Mouse (Mus musculus) forebrain, embryonic 16.5 days (tissue): Measurements from ENCODE around the gene Marcksl1. TPM values are rescaled to one million over a fixed set of nuclear protein-coding genes. Genes with fewer than 3 reads are reported as not detected.
"Not testable (repeated sequence)": the region's sequence is repeated elsewhere in the genome, so short reads cannot be mapped to it uniquely, and the experiment has no call there.

Experiments used
- ATAC-seq: fragments of 200-750 bp; cut with Nextera tagmentation; 2 replicates; pipeline ENCODE4 v1.8.0; 2017; ENCODE audit warnings: mild to moderate bottlenecking, moderate library complexity
- H3K27ac ChIP-seq: fragments of 300-500 bp; sonication (generic); 2 replicates; pipeline ENCODE4 v1.5.1; 2014; ENCODE audit warnings: low read length, control low read depth
- H3K27me3 ChIP-seq: fragments of 300-500 bp; sonication (generic); replicated peaks from 2 replicates; pipeline ENCODE4 v1.6.1; 2014; ENCODE audit warnings: low read length; ENCODE audit not compliant: control insufficient read depth, insufficient read depth
- H3K36me3 ChIP-seq: fragments of 300-500 bp; sonication (generic); 2 replicates; pipeline ENCODE4 v1.6.1; 2014; ENCODE audit not compliant: control insufficient read depth, insufficient read depth
- H3K4me1 ChIP-seq: fragments of 300-500 bp; sonication (generic); replicated peaks from 2 replicates; pipeline ENCODE4 v1.6.1; 2014; ENCODE audit warnings: low read length; ENCODE audit not compliant: control insufficient read depth, insufficient read depth
- H3K4me2 ChIP-seq: fragments of 300-500 bp; sonication (generic); 2 replicates; pipeline ENCODE4 v1.6.1; 2014; ENCODE audit warnings: mild to moderate bottlenecking, low read length, control low read depth
- H3K4me3 ChIP-seq: fragments of 300-500 bp; sonication (generic); replicated peaks from 2 replicates; pipeline ENCODE4 v1.5.1; 2014; ENCODE audit warnings: mild to moderate bottlenecking, low read length, control low read depth
- H3K9ac ChIP-seq: fragments of 300-500 bp; sonication (generic); replicated peaks from 2 replicates; pipeline ENCODE4 v1.6.1; 2014; ENCODE audit warnings: low read depth, low read length, control low read depth
- H3K9me3 ChIP-seq: fragments of 300-500 bp; sonication (generic); 2 replicates; pipeline ENCODE4 v1.6.1; 2016; ENCODE audit warnings: low read length; ENCODE audit not compliant: control insufficient read depth
- WGBS: fragments of 180-500 bp; shearing (Covaris S2); extraction: QIAGEN DNeasy Blood & Tissue Kit; methylation state at CpG from one replicate; pipeline ENCODE4 v1.1.7; 2014; 5-methylcytosine and 5-hydroxymethylcytosine counted together
- polyA plus RNA-seq: library from polyadenylated mRNA; unstranded; fragments of >200 nt; fragmentation: Nextera tagmentation; extraction: Ambion mirVana; gene quantifications from 2 replicates; pipeline ENCODE4 v1.2.1, GENCODE M21; 2015

The Marcksl1 gene
- polyA plus RNA-seq, 1 experiment from 2014 or later = 1,850 TPM

DNA sequence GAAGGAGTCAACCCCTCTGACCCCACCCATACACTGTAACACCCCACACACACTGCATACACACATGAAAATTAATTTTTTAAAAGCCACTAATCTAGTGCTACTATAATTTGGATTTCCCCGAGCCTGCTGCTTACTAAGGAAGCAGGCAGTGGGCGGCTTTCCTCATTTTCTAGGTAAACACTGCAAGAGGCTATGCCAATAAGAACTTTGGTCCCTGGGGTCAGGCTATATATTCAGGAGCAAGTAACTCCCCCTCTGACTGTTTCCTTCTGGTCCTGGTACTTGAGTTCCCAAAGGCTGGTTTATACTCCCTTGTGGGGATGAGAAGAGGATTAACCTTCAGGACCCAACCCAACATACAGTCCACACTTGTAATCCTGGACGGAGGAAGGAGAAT, 12.5 kb downstream of the Marcksl1 start:
- H3K27ac ChIP-seq = no peak overlapping the region
- H3K27me3 ChIP-seq = no peaks in the 10 kb centered on the region
- peaks cover 18% of the 10 kb centered on the region for H3K36me3 ChIP-seq
- H3K4me2 ChIP-seq = no peak overlapping the region
- no peaks in the 10 kb centered on the region for H3K4me1 ChIP-seq
- no peak overlapping the region for H3K4me3 ChIP-seq
- 93% methylated on average over 3 of the region's 3 CpGs for WGBS
- H3K9ac ChIP-seq = no peak overlapping the region
- no peak for ATAC-seq
- H3K9me3 ChIP-seq = no peaks in the 10 kb centered on the region

DNA sequence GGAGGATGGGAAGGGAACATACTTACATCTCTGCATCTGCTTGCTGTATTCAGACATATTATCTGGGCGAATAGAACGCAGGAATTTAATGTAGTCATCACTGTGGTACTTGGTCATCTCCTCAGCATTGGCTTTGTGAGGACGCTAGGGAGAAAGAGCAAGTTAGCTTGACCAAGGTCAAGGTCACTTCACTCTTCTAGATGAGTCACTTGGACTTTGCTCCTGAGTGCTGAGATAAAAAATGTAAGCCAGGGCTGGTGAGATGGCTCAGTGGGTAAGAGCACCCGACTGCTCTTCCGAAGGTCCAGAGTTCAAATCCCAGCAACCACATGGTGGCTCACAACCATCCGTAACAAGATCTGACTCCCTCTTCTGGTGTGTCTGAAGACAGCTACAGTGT, 15.5 kb downstream of the Marcksl1 start:
- not testable (repeated sequence) for H3K9ac ChIP-seq, H3K27me3 ChIP-seq, H3K9me3 ChIP-seq, H3K27ac ChIP-seq, H3K4me1 ChIP-seq, H3K4me3 ChIP-seq, ATAC-seq, H3K4me2 ChIP-seq
- peaks cover 10% of the 10 kb centered on the region for H3K36me3 ChIP-seq
- 96% methylated on average over 5 of the region's 6 CpGs for WGBS

DNA sequence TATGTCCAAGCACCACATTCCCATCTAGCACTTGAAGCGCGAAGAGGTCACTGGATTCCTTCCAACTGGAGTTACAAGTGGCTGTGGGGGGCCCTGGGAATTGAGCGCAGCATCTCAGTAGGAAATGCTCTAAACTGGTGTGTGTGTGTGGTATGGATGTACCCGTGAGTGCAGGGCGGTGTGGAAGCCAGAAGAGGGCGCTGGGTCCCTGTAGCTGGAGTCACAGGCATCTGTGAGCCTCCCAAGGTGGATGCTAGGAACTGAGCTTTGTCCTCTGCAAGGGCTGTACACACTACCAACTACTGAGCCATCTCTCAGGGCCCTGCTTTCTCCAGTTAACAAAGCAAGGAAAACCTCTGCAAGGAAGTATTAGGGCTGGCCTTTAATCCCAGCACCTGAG, 26.6 kb downstream of the Marcksl1 start:
- H3K9ac ChIP-seq = no peak overlapping the region
- 90% methylated on average over 6 of the region's 6 CpGs for WGBS
- no peak for ATAC-seq
- H3K4me2 ChIP-seq = no peak overlapping the region
- H3K4me1 ChIP-seq = peaks cover 12% of the 10 kb centered on the region
- no peak overlapping the region for H3K4me3 ChIP-seq
- H3K27me3 ChIP-seq = no peaks in the 10 kb centered on the region
- H3K27ac ChIP-seq = no peak overlapping the region
- H3K36me3 ChIP-seq = no peaks in the 10 kb centered on the region
- no peaks in the 10 kb centered on the region for H3K9me3 ChIP-seq

DNA sequence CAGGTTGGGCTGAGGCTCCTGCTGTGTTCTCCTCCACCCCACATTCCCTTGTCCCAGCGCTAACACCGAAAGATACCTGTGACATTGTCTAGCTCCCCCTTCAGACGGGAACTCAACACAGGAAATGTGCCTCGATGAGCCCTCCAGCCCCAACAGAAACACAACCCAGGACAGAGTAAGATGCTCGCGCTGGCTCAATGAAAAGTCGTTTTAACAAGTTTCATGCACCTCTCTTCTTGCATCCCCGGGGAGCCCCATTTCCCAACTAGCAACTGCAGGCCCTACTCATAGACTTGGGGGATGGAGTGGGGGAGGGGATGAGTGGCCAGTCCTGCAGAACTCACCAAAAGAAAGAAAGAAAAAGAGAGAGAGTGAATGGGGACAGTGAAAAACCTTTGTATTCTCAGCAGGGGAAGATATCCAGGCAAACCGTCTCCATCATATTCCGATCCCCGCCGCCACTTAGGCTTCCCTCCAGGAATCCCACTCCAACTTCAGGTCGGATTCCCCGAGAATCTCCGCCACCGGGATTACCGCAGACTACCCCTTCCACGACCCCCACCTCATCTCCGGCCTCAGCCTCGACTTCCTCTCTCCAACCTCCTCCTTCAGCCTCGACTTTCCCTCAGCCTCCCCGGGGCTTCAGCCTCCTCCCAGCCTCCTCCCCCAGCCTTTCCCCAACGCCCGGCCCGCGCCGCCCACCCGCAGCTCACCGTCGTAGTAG, 28.6 kb downstream of the Marcksl1 start:
- H3K27ac ChIP-seq = peak overlapping the region; percentile 77
- 2% methylated on average over 30 of the region's 30 CpGs for WGBS
- ATAC-seq = no peak

DNA sequence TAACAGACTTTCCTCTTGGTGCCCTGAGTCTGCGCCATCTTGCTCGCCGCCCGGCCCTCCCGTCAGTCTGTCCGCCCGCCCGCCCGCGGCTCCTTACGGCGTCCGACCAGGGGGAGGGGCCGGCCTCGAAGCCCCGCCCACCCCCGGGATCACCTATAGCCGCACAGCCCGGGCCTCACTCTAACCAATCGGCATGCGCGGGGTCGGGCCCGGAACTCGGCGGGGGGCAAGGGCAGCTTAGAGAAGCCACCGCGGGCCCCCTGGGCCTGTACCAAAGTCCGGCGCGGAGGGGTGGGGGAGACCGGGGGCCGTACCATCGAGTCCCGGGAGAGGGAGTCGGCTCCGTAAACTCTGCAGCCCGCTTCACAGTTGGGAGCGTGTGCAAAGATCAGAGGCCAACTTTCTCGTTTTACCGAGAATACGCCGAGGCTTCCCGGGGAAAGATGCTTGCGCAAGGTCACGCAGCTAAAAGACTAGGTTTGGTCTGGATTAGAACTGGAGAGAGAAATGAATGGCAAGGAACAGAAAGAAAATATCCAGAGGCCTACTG, 29.3 kb downstream of the Marcksl1 start, which contains the start of gene Hdac1:
Gene Hdac1, minus strand, starts transcription at position 122 of the 550 bp plus-strand sequence.
- Histone ChIP-seq H3K4me1 (peaks cover 12% of the 10 kb centered on the region), H3K4me2 (peak within 1 kb of the TSS; percentile 85), H3K27ac (peak within 1 kb of the TSS; percentile 77), H3K27me3 (no peaks in the 10 kb centered on the region), H3K36me3 (no peaks in the 10 kb centered on the region), H3K9me3 (no peaks in the 10 kb centered on the region), H3K9ac (peak within 1 kb of the TSS; percentile 90), H3K4me3 (peak within 1 kb of the TSS; percentile 90)
- under 1% methylated on average over 43 of the region's 46 CpGs for WGBS
- peak; percentile 100 for ATAC-seq

More for the DNA sequence above, 28.6 kb downstream of the Marcksl1 start:
- Histone ChIP-seq H3K9ac (peak overlapping the region; percentile 90), H3K4me3 (peak overlapping the region; percentile 90), H3K27me3 (no peaks in the 10 kb centered on the region), H3K4me1 (peaks cover 12% of the 10 kb centered on the region), H3K9me3 (no peaks in the 10 kb centered on the region), H3K36me3 (no peaks in the 10 kb centered on the region), H3K4me2 (peak overlapping the region; percentile 85)

DNA sequence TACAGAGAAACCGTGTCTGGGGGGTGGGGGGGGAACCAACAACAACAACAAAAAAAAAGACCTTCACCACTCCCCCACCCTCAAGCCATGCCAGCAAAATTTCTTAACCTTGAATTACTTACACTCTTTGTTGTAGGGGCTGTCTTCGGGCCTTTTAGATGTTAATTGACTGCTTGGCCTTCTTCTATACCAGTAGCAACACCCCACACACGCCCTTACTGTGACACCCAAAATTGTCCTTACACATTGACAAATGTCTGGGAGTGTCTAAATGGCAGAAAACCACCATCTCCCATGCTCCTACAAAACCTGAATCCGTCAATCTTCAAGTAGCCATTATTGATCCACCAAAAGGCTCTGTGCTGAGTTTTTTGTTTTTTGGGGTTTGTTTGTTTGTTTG, 30.7 kb downstream of the Marcksl1 start:
- no peak for ATAC-seq
- no peak overlapping the region for H3K4me2 ChIP-seq
- H3K27ac ChIP-seq = no peak overlapping the region
- H3K27me3 ChIP-seq = no peaks in the 10 kb centered on the region
- H3K9ac ChIP-seq = no peak overlapping the region
- H3K4me1 ChIP-seq = peaks cover 12% of the 10 kb centered on the region
- no peak overlapping the region for H3K4me3 ChIP-seq
- H3K9me3 ChIP-seq = no peaks in the 10 kb centered on the region
- WGBS = 86% methylated on average over 4 of the region's 4 CpGs
- H3K36me3 ChIP-seq = no peaks in the 10 kb centered on the region

DNA sequence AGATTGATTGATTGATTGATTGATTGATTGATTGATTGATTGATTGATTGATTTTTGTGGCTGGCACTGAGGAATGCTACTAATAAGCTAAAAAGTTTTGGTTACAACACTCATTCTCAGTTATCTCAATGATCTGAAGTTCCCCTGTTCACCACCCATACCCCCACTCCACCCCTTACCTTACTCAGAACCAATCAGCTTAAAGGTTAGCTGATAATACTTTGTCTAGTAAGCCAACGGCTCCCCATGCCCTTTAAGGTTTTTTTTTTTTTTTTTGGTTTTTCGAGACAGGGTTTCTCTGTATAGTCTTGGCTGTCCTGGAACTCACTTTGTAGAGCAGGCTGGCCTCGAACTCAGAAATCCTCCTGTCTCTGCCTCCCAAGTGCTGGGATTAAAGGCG, 34.2 kb downstream of the Marcksl1 start:
- not testable (repeated sequence) for ATAC-seq, H3K9ac ChIP-seq, H3K4me3 ChIP-seq, H3K27me3 ChIP-seq, H3K4me2 ChIP-seq, H3K36me3 ChIP-seq, H3K27ac ChIP-seq, H3K4me1 ChIP-seq, H3K9me3 ChIP-seq
- 89% methylated on average over 4 of the region's 4 CpGs for WGBS

DNA sequence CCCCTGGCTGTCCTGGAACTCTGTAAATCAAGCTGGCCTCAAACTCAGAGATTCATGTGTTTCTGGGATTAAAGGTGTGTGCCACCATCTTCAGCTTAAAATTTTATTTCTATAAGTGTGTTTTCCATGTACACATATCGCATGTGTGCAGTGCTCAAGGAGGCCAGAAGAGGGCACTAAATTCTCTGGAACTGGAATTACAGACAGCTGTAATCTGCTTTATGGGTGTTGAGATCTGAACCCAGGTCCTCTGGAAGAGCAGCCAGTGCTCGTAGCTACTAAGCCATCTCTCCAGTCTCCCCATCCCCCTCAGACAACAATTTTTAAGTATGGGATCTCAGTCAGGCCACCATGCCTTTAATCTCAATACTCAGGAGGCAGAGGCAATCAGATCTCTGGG, 35.9 kb downstream of the Marcksl1 start:
- Histone ChIP-seq H3K27me3 (no peaks in the 10 kb centered on the region), H3K4me3 (no peak overlapping the region), H3K4me2 (no peak overlapping the region), H3K4me1 (no peaks in the 10 kb centered on the region), H3K36me3 (no peaks in the 10 kb centered on the region), H3K27ac (no peak overlapping the region), H3K9me3 (no peaks in the 10 kb centered on the region), H3K9ac (no peak overlapping the region)
- no peak for ATAC-seq
- WGBS = 98% methylated on average over 2 of the region's 2 CpGs

DNA sequence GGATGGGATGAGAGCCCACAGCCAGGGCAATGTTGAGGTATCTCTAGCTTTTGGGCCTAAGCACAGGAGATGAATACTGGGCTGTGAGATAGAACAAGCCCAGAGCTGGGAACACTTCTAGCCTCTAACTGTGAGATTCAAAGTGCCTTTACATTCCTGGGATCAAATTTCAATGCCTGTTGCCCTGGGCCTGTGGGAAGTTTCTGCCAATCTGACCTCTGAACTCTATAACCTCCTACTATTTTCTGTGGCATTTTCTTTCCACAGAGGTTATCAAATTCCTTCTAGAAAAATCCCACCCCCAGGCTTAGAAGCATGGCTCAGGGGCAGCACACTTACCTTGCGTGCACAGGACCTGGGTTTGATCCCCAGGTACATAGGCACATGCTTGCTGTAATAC, 36.9 kb downstream of the Marcksl1 start:
- WGBS = 85% methylated on average over 1 of the region's 1 CpGs
- H3K9ac ChIP-seq = no peak overlapping the region
- no peak for ATAC-seq
- H3K9me3 ChIP-seq = no peaks in the 10 kb centered on the region
- H3K36me3 ChIP-seq = no peaks in the 10 kb centered on the region
- H3K4me3 ChIP-seq = no peak overlapping the region
- H3K27me3 ChIP-seq = no peaks in the 10 kb centered on the region
- no peak overlapping the region for H3K27ac ChIP-seq
- H3K4me1 ChIP-seq = peaks cover 5% of the 10 kb centered on the region
- H3K4me2 ChIP-seq = no peak overlapping the region
